Mouse (Mus musculus) ES-Bruce4 (cell line): ENCODE data around the gene Tctex1d2.

ENCODE experiments used
- CTCF ChIP-seq: IDR thresholded peaks from one replicate; pipeline ENCODE4 v1.8.1; 2011; ENCODE audit warnings: low read depth, low read length
- EP300 ChIP-seq: IDR thresholded peaks from 2 replicates; pipeline ENCODE4 v1.6.1; 2011; ENCODE audit warnings: low read depth, low read length; ENCODE audit not compliant: insufficient read depth

DNA sequence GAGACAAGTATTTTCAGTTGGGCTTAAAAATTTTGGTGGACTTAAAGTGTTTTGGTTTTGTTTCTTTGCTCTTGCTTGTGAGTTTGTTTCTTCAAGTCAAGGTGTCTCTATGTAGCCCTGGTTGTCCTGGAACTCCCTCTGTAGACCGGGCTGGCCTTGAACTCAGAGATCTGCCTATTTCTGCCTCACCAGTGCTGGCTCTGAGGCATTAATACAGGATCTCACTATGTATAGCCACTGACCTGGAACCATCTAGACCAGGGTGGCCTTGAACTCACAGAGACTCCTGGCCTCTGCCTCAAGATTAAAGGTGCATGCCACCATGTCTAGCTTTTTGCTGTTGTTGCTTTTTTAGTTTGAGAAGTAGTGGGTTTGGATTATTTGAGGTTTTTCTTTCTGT lies 12.4 kb downstream of the Tctex1d2 start:
- TF ChIP-seq CTCF, result no peak
- TF ChIP-seq EP300, result no peak
